In the genomic region with DNA sequence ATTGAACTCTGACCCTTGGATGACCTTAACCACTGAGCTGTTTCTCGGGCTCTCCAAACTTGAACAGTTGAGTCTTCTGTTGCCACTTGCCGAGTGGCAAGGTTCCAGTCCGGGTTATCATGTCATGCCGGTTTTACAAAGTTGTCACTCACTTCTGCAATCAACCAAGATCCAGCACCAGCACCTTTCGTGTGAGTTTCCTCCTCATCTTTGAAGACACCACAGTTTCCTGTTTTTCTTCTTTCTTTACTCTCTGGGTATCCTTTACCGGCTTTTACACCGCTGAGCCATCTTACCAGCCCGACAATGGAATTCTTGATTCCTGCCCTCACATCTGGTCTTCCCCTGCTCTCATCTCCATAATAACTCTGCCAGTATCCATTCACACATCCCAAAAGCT, we compare ENCODE assay signal across 17 mouse cellular contexts. TPM values are rescaled to one million over a fixed set of nuclear protein-coding genes. Genes with fewer than 3 reads are reported as not detected.
DNase-seq lines count a peak whose midpoint lies in the region; ATAC-seq and TF ChIP-seq lines count a peak whose summit lies in the region.
"Had no signal": no experiment of that assay in that cellular context is flagged by ENCODE, and none has a peak within 500 bp of the region (broad histone marks: within the 10 kb centered on the region; RNA-seq: fewer than 3 reads in every experiment).

No protein-coding gene starts in this region.

- peak; percentile 55; the same call in 1 of the 2 replicates for ATAC-seq in megakaryocyte, adult 5-6 weeks (ENCODE audit: poor library complexity, severe bottlenecking)
- no peak for ATAC-seq in hindbrain, embryonic 16.5 days
- ATAC-seq: liver, postnatal 0 days had no signal

- H3K27ac ChIP-seq in MEL (ENCODE audit: control insufficient read depth, low read depth, low read length) = peak overlapping the region; percentile 91
- peak overlapping the region; percentile 99 for H3K27ac ChIP-seq in thymus, adult 2 months (ENCODE audit: control insufficient read depth, insufficient read depth, low read length)
- no peak overlapping the region for H3K27ac ChIP-seq in hindbrain, embryonic 16.5 days (ENCODE audit: low read depth, low read length)
- no peak overlapping the region for H3K27ac ChIP-seq in gastrocnemius, adult 2 months
- H3K27ac ChIP-seq: embryonic facial prominence, embryonic 12.5 days; limb, embryonic 15.5 days had no signal

- no peak for TF ChIP-seq RAD21 in MEL (IDR thresholded peaks at IDR 0.05; ENCODE audit: low read depth, low read length)

- 2% methylated on average over 8 of the region's 8 CpGs for WGBS in thymus, adult 2 months
- 83% methylated on average over 8 of the region's 8 CpGs for WGBS in hindbrain, embryonic 16.5 days

- TF ChIP-seq CTCF in MEL (IDR thresholded peaks at IDR 0.05 in 2 of 3, conservative IDR thresholded peaks at IDR 0.05 in 1 of 3; ENCODE audit: control insufficient read depth in 1 of 3, insufficient read depth in 1 of 3, low read depth in 2 of 3, low read length in 3 of 3, poor library complexity in 1 of 3, severe bottlenecking in 1 of 3) = no peak
- no peak for TF ChIP-seq CTCF in thymus, adult 2 months (IDR thresholded peaks at IDR 0.05; ENCODE audit: borderline replicate concordance, control insufficient read depth, extremely low read depth, insufficient read depth, low read length, poor library complexity)
- no peak for TF ChIP-seq CTCF in gastrocnemius, adult 2 months (IDR thresholded peaks at IDR 0.05)

- H3K9ac ChIP-seq in MEL (ENCODE audit: control insufficient read depth, low read depth, low read length, poor library complexity, severe bottlenecking) = peak overlapping the region; percentile 27
- no peak overlapping the region for H3K9ac ChIP-seq in hindbrain, embryonic 16.5 days (ENCODE audit: low read depth, low read length)
- H3K9ac ChIP-seq: embryonic facial prominence, embryonic 12.5 days; heart, embryonic 12.5 days; limb, embryonic 15.5 days; liver, postnatal 0 days had no signal

- peak; percentile 99 for TF ChIP-seq EP300 in MEL (IDR thresholded peaks at IDR 0.05; ENCODE audit: low read depth in 1 of 2, low read length in 2 of 2)

- no peaks in the 10 kb centered on the region for H3K27me3 ChIP-seq in MEL (ENCODE audit: control insufficient read depth in 1 of 2, insufficient read depth in 2 of 2, low read length in 2 of 2)
- no peaks in the 10 kb centered on the region for H3K27me3 ChIP-seq in thymus, adult 2 months (ENCODE audit: control insufficient read depth, insufficient read depth, low read length)
- no peaks in the 10 kb centered on the region for H3K27me3 ChIP-seq in hindbrain, embryonic 16.5 days (replicated peaks; ENCODE audit: control insufficient read depth, insufficient read depth, low read length)
- H3K27me3 ChIP-seq: limb, embryonic 15.5 days had no signal

- DNase-seq in 416B (ENCODE audit: low read depth) = peak; percentile 63
- DNase-seq in MEL (ENCODE audit: low read depth, low spot score) = peak; percentile 97
- peak; percentile 52 for DNase-seq in thymus, adult 2 months
- DNase-seq in urinary bladder, postnatal 4 days (ENCODE audit: low spot score in 2 of 2) = no peak
- no peak for DNase-seq in gastrocnemius, adult 2 months
- DNase-seq in adrenal gland, adult 2 months = no peak
- DNase-seq: cerebellum, adult 11 months; gastrocnemius, postnatal 25 days; kidney, adult 11 months; kidney, postnatal 14 days; liver, postnatal 0 days; lung, postnatal 4 days had no signal

- no peaks in the 10 kb centered on the region; the same call in 1 of the 2 replicates for H3K79me2 ChIP-seq in MEL (ENCODE audit: control insufficient read depth, insufficient read depth, low read length, poor library complexity)

- no peak overlapping the region for H3K4me2 ChIP-seq in hindbrain, embryonic 16.5 days (ENCODE audit: low read length)
- H3K4me2 ChIP-seq: embryonic facial prominence, embryonic 12.5 days; heart, embryonic 12.5 days; limb, embryonic 15.5 days had no signal

- H3K4me1 ChIP-seq in MEL (ENCODE audit: control insufficient read depth in 1 of 2, insufficient read depth in 2 of 2, low read length in 2 of 2) = peaks cover 36 to 60% of the 10 kb centered on the region in 2 experiments
- H3K4me1 ChIP-seq in thymus, adult 2 months (replicated peaks; ENCODE audit: control insufficient read depth, insufficient read depth, low read length) = peaks cover 40% of the 10 kb centered on the region
- no peaks in the 10 kb centered on the region; the same call in 1 of the 2 replicates for H3K4me1 ChIP-seq in hindbrain, embryonic 16.5 days (ENCODE audit: control insufficient read depth, insufficient read depth, low read depth, low read length)

- peaks cover 0 to 53% of the 10 kb centered on the region in 2 experiments; a peak in 2 of 4 replicates for H3K36me3 ChIP-seq in MEL (ENCODE audit: control insufficient read depth in 1 of 2, insufficient read depth in 2 of 2, low read length in 2 of 2)
- no peaks in the 10 kb centered on the region for H3K36me3 ChIP-seq in thymus, adult 2 months (ENCODE audit: control insufficient read depth, insufficient read depth, low read length)
- 0 out of 2 replicates have a peak, but pooled peaks cover 2% of the 10 kb centered on the region for H3K36me3 ChIP-seq in hindbrain, embryonic 16.5 days (ENCODE audit: control insufficient read depth, insufficient read depth, low read length)

- H3K4me3 ChIP-seq in MEL (ENCODE audit: control insufficient read depth in 1 of 2, insufficient read depth in 1 of 2, low read depth in 2 of 2, low read length in 2 of 2) = peak overlapping the region in 1 of 2 experiments; percentile 22; a peak in 1 of 4 replicates
- peak overlapping the region; percentile 30 for H3K4me3 ChIP-seq in thymus, adult 2 months (ENCODE audit: control insufficient read depth, insufficient read depth, low read length)
- H3K4me3 ChIP-seq in hindbrain, embryonic 16.5 days (ENCODE audit: low read length) = no peak overlapping the region
- no peak overlapping the region for H3K4me3 ChIP-seq in gastrocnemius, adult 2 months
- H3K4me3 ChIP-seq: embryonic facial prominence, embryonic 12.5 days; heart, embryonic 12.5 days; limb, embryonic 15.5 days had no signal

- no peaks in the 10 kb centered on the region for H3K9me3 ChIP-seq in MEL (replicated peaks; ENCODE audit: insufficient read depth, low read length)
- H3K9me3 ChIP-seq in hindbrain, embryonic 16.5 days (ENCODE audit: control insufficient read depth, low read length) = no peaks in the 10 kb centered on the region
- H3K9me3 ChIP-seq: embryonic facial prominence, embryonic 12.5 days; heart, embryonic 12.5 days; limb, embryonic 15.5 days had no signal

- intact Hi-C loops in gastrocnemius, adult 2 months (cut with DNase I) = no loop called here

- peak in 1 of 2 experiments; percentile 52; a peak in 1 of 4 replicates for TF ChIP-seq POLR2A in MEL (IDR thresholded peaks at IDR 0.05; ENCODE audit: control insufficient read depth in 1 of 2, insufficient read depth in 1 of 2, low read depth in 1 of 2, low read length in 2 of 2, poor library complexity in 1 of 2)
- TF ChIP-seq POLR2A in thymus, adult 2 months (IDR thresholded peaks at IDR 0.05; ENCODE audit: control insufficient read depth, extremely low read depth, insufficient read depth, low read length, poor library complexity) = no peak

RNA-seq across cellular contexts. Expression of gene Fam189b, which starts 7.5 kb away (rescaled TPM):
- total RNA-seq in MEL (2012; rRNA removed) = 6.2 and 7.0 TPM in 2 replicates
- polyA plus RNA-seq in MEL (2012; ENCODE audit: insufficient read depth in 1 of 2, insufficient read length in 2 of 2, low read depth in 1 of 2, low replicate concordance in 2 of 2, missing spikeins in 1 of 2) = 10 to 100 TPM in 1 of 2 experiments, not detected in 1; 35.3 TPM
- 11.2 and 13.5 TPM in 2 replicates for total RNA-seq in megakaryocyte, adult 5-6 weeks (2015)
- total RNA-seq in megakaryocyte, adult 5-6 weeks (2017) = 3.3 and 5.6 TPM in 2 replicates
- polyA plus RNA-seq in thymus, adult 2 months (2012; rRNA removed) = 250 and 278 TPM in 2 replicates
- polyA plus RNA-seq in hindbrain, embryonic 16.5 days (2015; fragmentation: Nextera tagmentation; extraction: Ambion mirVana) = 35.4 and 40.8 TPM in 2 replicates
- total RNA-seq in gastrocnemius, adult 2 months (2021) = 10 to 100 TPM; 15.8 to 17.2 TPM
- 10 to 100 TPM; 15.2 to 16.3 TPM for total RNA-seq in adrenal gland, adult 2 months (2021)
- 80.2 and 84.4 TPM in 2 replicates for polyA plus RNA-seq in adrenal gland, adult 2 months (2012; rRNA removed)

RNA-seq across cellular contexts. Expression of gene Gba, which starts 12.3 kb away (rescaled TPM):
- 42.8 and 49.1 TPM in 2 replicates for total RNA-seq in MEL (2012; rRNA removed)
- polyA plus RNA-seq in MEL (2012; ENCODE audit: insufficient read depth in 1 of 2, insufficient read length in 2 of 2, low read depth in 1 of 2, low replicate concordance in 2 of 2, missing spikeins in 1 of 2) = 10 to 100 TPM in 1 of 2 experiments, not detected in 1; 55.0 TPM
- 77.6 and 78.1 TPM in 2 replicates for total RNA-seq in megakaryocyte, adult 5-6 weeks (2015)
- total RNA-seq in megakaryocyte, adult 5-6 weeks (2017) = 71.1 and 79.5 TPM in 2 replicates
- 98.8 and 117 TPM in 2 replicates for polyA plus RNA-seq in thymus, adult 2 months (2012; rRNA removed)
- polyA plus RNA-seq in hindbrain, embryonic 16.5 days (2015; fragmentation: Nextera tagmentation; extraction: Ambion mirVana) = 51.8 and 54.0 TPM in 2 replicates
- total RNA-seq in gastrocnemius, adult 2 months (2021) = 10 to 100 TPM; 17.4 to 19.7 TPM
- 10 to 100 TPM; 74.4 to 74.6 TPM for total RNA-seq in adrenal gland, adult 2 months (2021)
- 40.2 and 43.9 TPM in 2 replicates for polyA plus RNA-seq in adrenal gland, adult 2 months (2012; rRNA removed)

RNA-seq across cellular contexts. Expression of gene Scamp3, which starts 13.2 kb away (rescaled TPM):
- total RNA-seq in MEL (2012; rRNA removed) = 78.1 and 101 TPM in 2 replicates
- 100 to 1,000 TPM in 1 of 2 experiments, not detected in 1; 287 TPM for polyA plus RNA-seq in MEL (2012; ENCODE audit: insufficient read depth in 1 of 2, insufficient read length in 2 of 2, low read depth in 1 of 2, low replicate concordance in 2 of 2, missing spikeins in 1 of 2)
- 43.0 and 52.9 TPM in 2 replicates for total RNA-seq in megakaryocyte, adult 5-6 weeks (2015)
- 17.9 and 18.1 TPM in 2 replicates for total RNA-seq in megakaryocyte, adult 5-6 weeks (2017)
- 240 and 251 TPM in 2 replicates for polyA plus RNA-seq in thymus, adult 2 months (2012; rRNA removed)
- 166 and 172 TPM in 2 replicates for polyA plus RNA-seq in hindbrain, embryonic 16.5 days (2015; fragmentation: Nextera tagmentation; extraction: Ambion mirVana)
- 10 to 100 TPM; 37.7 to 39.0 TPM for total RNA-seq in gastrocnemius, adult 2 months (2021)
- total RNA-seq in adrenal gland, adult 2 months (2021) = 100 to 1,000 TPM in 1 of 2 experiments, 10 to 100 TPM in 1; 87.1 to 104 TPM
- polyA plus RNA-seq in adrenal gland, adult 2 months (2012; rRNA removed) = 234 and 299 TPM in 2 replicates

RNA-seq across cellular contexts. Expression of gene Thbs3, which starts 24.5 kb away (rescaled TPM):
- 1.8 and 3.4 TPM in 2 replicates for total RNA-seq in MEL (2012; rRNA removed)
- 1 to 10 TPM in 1 of 2 experiments, not detected in 1; 4.9 TPM for polyA plus RNA-seq in MEL (2012; ENCODE audit: insufficient read depth in 1 of 2, insufficient read length in 2 of 2, low read depth in 1 of 2, low replicate concordance in 2 of 2, missing spikeins in 1 of 2)
- 0.07 TPM in 1 of 2 replicates, not detected in the other for total RNA-seq in megakaryocyte, adult 5-6 weeks (2015)
- 0.12 and 0.70 TPM in 2 replicates for total RNA-seq in megakaryocyte, adult 5-6 weeks (2017)
- polyA plus RNA-seq in thymus, adult 2 months (2012; rRNA removed) = 7.2 and 10.9 TPM in 2 replicates
- polyA plus RNA-seq in hindbrain, embryonic 16.5 days (2015; fragmentation: Nextera tagmentation; extraction: Ambion mirVana) = 47.5 and 53.0 TPM in 2 replicates
- total RNA-seq in gastrocnemius, adult 2 months (2021) = 10 to 100 TPM in 1 of 2 experiments, 1 to 10 TPM in 1; 6.4 to 10.2 TPM
- 10 to 100 TPM in 1 of 2 experiments, 1 to 10 TPM in 1; 8.9 to 10.1 TPM for total RNA-seq in adrenal gland, adult 2 months (2021)
- polyA plus RNA-seq in adrenal gland, adult 2 months (2012; rRNA removed) = 10.1 and 10.2 TPM in 2 replicates

RNA-seq across cellular contexts. Expression of gene Clk2, which starts 25.8 kb away (rescaled TPM):
- total RNA-seq in MEL (2012; rRNA removed) = 27.5 and 28.2 TPM in 2 replicates
- 100 to 1,000 TPM in 1 of 2 experiments, 10 to 100 TPM in 1; 83.6 to 138 TPM for polyA plus RNA-seq in MEL (2012; ENCODE audit: insufficient read depth in 1 of 2, insufficient read length in 2 of 2, low read depth in 1 of 2, low replicate concordance in 2 of 2, missing spikeins in 1 of 2)
- total RNA-seq in megakaryocyte, adult 5-6 weeks (2015) = 38.1 and 38.4 TPM in 2 replicates
- total RNA-seq in megakaryocyte, adult 5-6 weeks (2017) = 47.1 and 48.5 TPM in 2 replicates
- polyA plus RNA-seq in thymus, adult 2 months (2012; rRNA removed) = 117 and 126 TPM in 2 replicates
- polyA plus RNA-seq in hindbrain, embryonic 16.5 days (2015; fragmentation: Nextera tagmentation; extraction: Ambion mirVana) = 17.3 and 18.8 TPM in 2 replicates
- 10 to 100 TPM; 16.0 to 21.4 TPM for total RNA-seq in gastrocnemius, adult 2 months (2021)
- total RNA-seq in adrenal gland, adult 2 months (2021) = 10 to 100 TPM; 39.3 to 73.3 TPM
- polyA plus RNA-seq in adrenal gland, adult 2 months (2012; rRNA removed) = 52.2 and 63.4 TPM in 2 replicates

Comparison
In these comparisons a context has a peak if more than half of its experiments do, and no peak if none do; other contexts are left out.
1. DNase-seq: peak in 416B (single experiment), MEL (single experiment) and thymus, adult 2 months (single experiment); none in urinary bladder, postnatal 4 days (0 of 2), gastrocnemius, adult 2 months (single experiment) and adrenal gland, adult 2 months (single experiment).
2. H3K27ac ChIP-seq: peak in MEL (single experiment) and thymus, adult 2 months (single experiment); none in hindbrain, embryonic 16.5 days (single experiment) and gastrocnemius, adult 2 months (single experiment).